Mouse (Mus musculus): Measurements from ENCODE around the gene Dnaja1. TPM values are rescaled to one million over a fixed set of nuclear protein-coding genes. Genes with fewer than 3 reads are reported as not detected.
A peak's percentile ranks its signal among the peaks of the same experiment; 100 is the strongest.

Gene Dnaja1
- polyA plus RNA-seq (2021) = 162 TPM

DNA sequence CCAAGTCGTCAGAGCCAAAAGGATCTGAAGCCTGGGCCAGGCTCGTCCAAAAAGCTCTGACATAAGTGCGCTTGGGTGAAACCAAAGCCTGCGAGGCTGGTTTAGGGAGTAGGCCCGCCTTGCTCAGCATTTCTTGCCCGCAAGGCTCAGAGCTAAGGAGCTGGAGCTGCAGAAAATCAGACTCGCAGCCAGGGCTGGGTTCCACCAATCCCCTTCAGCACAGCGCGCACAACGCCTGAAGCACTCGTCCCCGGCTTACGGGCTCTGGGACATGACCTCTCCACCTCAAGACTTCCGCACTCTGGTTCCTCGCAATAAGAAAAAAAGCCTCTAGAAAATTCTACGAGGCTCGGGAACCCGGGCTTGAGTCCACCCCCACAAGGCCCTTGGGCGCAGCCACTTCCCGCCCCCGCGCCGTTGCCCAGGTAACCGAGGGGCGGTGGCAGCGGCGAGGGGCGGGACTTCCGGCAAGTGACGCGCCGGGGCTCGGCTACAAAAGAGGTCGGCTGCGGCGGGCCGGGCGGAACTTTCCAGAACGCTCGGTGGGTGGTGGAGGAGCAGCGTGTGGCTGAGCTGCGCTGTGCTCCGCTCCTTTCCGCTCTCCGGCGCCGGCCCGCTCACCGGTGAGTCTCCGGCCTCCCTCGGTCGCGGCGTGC, at the start of gene Dnaja1:
Dnaja1 (plus strand) TSS at position 140 of the 656 bp plus-strand sequence.
- no peaks in the 10 kb centered on the region for H3K27me3 ChIP-seq
- ChIA-PET CTCF (interaction anchor here (0.7 to 2.0 kb wide), 4 partner anchors 12 to 41 kb away, joined by 4 to 8 read pairs (median 6); partner anchors contain the start of gene Aptx), POLR2A (interaction anchor here (0.6 to 2.5 kb wide), 3 partner anchors 9 to 449 kb away, joined by 3 to 10 read pairs (median 3); partner anchors contain the start of gene Aptx)
- in situ Hi-C loops (cut with MboI; ENCODE audit: low pct_unique_long_range_greater_than_20kb) = no loop called here
- no peak for TF ChIP-seq CTCF (IDR thresholded peaks at IDR 0.05)
- DNase-seq (ENCODE audit: low read depth, low spot score) (peak; percentile 71), ATAC-seq (peak; percentile 82)

DNA sequence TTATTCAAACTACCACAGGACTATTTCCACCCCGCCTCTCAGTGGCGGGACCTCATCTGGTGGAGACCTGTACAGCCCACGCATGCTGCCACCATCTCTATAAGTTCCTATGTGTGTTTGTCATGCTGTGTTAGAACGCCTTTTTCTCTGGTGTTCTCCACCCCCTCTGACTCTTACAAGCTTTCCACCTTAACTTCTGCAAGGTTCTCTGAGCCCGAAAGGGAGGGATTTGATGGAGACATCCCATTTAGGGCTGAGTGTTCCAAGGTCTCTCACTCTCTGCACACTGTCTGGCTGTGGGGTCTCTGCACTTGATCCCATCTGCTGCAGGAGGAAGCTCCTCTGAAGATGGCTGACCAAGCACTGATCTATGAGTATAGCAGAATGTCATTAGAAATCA, 48.4 kb upstream of the Dnaja1 start:
- in situ Hi-C loops (cut with MboI; ENCODE audit: low pct_unique_long_range_greater_than_20kb) = no loop called here
- POLR2A ChIA-PET = no interaction called here
- ATAC-seq (no peak), DNase-seq (ENCODE audit: low read depth, low spot score) (no peak)
- H3K27me3 ChIP-seq = no peaks in the 10 kb centered on the region
- TF ChIP-seq CTCF (IDR thresholded peaks at IDR 0.05) = no peak
- CTCF ChIA-PET = no interaction called here

DNA sequence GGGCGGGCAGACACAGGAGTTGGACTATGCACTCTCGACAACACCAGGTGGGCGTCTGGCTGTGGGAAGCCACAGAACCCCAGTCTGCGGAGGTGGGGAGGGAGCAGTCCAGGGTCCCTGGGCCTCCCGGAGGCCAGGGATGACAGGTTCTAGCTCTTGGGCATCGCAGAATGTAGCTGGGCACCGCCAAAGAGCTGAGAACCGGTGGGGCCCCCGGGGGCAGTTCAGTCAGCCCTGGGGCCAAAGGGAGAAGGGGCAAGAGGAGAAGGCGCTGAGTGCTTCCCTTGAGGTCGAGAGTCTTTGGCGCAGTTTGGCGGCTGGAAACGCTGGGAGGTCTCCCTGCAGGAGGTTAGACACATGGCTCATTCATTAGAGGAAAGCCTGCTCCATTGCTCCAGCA, 45.6 kb upstream of the Dnaja1 start:
- CTCF ChIA-PET = no interaction called here

DNA sequence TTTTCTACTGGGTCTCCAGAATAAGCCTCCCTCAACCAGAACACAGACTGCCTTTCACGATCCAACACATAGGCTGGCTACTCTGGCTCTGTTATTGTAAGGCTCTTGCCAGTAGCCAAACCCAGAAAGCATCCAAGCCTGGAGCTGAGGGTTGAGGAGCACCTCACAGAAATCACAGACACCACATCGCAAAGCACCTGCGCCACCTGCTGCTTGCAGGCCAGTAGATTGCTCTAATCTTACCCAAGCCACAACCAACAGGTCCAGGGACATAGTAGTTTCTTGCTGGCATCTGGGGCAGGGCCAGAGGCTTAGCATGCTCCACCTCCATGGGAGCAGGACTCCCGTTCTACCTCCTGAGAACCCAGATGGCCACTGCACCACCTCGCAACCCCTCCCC, 44.8 kb upstream of the Dnaja1 start:
- ChIA-PET POLR2A (no interaction called here), CTCF (no interaction called here)
- no peaks in the 10 kb centered on the region for H3K27me3 ChIP-seq
- TF ChIP-seq CTCF (IDR thresholded peaks at IDR 0.05) = peak; percentile 7
- in situ Hi-C loops (cut with MboI; ENCODE audit: low pct_unique_long_range_greater_than_20kb) = loop anchor here (5.0 kb wide), 2 partner anchors 45 to 385 kb away; no protein-coding TSS in a partner anchor
- DNase-seq (ENCODE audit: low read depth, low spot score) (no peak), ATAC-seq (no peak)

More for the DNA sequence above, 45.6 kb upstream of the Dnaja1 start:
- TF ChIP-seq CTCF (IDR thresholded peaks at IDR 0.05) = no peak
- POLR2A ChIA-PET = no interaction called here
- no peak for DNase-seq (ENCODE audit: low read depth, low spot score)
- ATAC-seq = no peak
- in situ Hi-C loops (cut with MboI; ENCODE audit: low pct_unique_long_range_greater_than_20kb) = loop anchor here (5.0 kb wide), 2 partner anchors 44 to 384 kb away; no protein-coding TSS in a partner anchor
- no peaks in the 10 kb centered on the region for H3K27me3 ChIP-seq

DNA sequence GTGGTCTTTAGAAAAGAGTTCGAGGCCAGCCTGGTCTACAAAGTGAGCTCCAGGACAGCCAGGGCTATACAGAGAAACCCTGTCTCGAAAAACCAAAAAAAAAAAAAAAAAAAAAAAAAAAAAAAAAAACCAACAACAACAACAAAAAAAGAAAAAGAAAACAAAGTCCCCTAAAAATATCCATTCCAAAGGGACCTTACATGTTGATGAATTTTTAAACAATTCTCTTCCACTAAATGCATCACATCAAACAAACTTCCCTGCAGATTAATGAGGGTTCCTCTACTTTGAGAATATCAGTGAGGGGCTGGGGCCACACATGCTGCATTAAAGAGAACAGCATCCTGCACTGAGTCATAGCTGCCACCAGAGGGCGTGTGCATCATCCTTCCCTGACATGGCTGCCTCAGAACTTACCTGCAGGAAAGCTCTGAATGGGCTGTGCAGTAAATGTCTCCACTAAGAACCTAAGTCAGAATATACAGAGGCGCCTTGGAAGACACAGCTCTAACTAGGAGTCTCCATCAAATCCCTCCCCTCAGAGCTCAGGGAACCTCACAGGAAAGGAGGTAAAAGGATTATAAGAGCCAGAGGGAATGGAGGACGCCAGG, 41.6 kb upstream of the Dnaja1 start:
- TF ChIP-seq CTCF (IDR thresholded peaks at IDR 0.05) = peak; percentile 78
- H3K27me3 ChIP-seq = no peaks in the 10 kb centered on the region
- ATAC-seq (peak; percentile 65), DNase-seq (ENCODE audit: low read depth, low spot score) (no peak)
- in situ Hi-C loops (cut with MboI; ENCODE audit: low pct_unique_long_range_greater_than_20kb) = loop anchor here (5.0 kb wide), 1 partner anchor 538 kb away; the partner anchor contains the start of gene Aco1
- POLR2A ChIA-PET = no interaction called here
- CTCF ChIA-PET = interaction anchor here (0.6 to 3.3 kb wide), 5 partner anchors 9 to 379 kb away, joined by 4 to 19 read pairs (median 8); partner anchors contain the start of gene Dnaja1

DNA sequence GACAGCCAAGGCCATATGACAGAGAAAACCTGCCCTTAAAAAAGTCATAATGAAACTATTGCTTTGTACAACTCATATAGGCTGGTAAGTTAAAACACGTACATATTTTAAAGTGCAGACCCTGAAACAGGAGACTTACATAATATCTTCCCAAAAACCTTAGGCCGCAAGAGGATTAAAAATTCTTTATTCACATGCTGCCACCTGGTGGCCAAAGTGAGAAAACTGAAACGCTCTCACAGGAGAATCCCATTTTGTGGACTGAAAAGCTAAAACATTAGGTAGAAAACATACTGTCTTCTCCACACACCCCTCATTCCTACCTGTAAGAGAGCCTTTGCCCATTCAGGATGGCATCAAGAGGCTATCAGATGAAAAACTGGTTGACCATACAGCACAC, 40.0 kb upstream of the Dnaja1 start:
- in situ Hi-C loops (cut with MboI; ENCODE audit: low pct_unique_long_range_greater_than_20kb) = loop anchor here (5.0 kb wide), 1 partner anchor 540 kb away; the partner anchor contains the start of gene Aco1
- CTCF ChIA-PET = interaction anchor here (0.7 to 3.3 kb wide), 6 partner anchors 11 to 380 kb away, joined by 3 to 19 read pairs (median 6); partner anchors contain the start of gene Dnaja1
- ATAC-seq = no peak
- H3K27me3 ChIP-seq = no peaks in the 10 kb centered on the region
- no peak for DNase-seq (ENCODE audit: low read depth, low spot score)
- peak; percentile 25 for TF ChIP-seq CTCF (IDR thresholded peaks at IDR 0.05)
- POLR2A ChIA-PET = no interaction called here

DNA sequence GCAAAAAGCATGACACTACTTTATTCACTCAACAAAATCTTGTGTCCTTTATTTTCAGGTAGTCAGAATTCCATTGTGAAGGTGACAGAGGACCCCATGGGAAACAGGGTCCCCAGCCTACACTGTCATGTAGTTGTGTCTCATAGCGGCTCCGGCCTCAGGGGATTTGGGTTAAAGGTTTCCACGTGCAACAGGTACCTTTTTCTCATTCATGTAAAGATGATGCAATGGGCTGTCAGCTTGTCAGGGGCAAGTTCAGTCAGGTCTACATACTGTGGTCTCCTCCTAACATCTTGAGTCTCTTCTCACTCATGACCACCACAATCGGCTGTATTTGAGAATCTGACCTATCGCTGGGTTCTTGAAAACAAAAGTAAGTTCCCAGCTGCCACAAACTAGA, 39.6 kb upstream of the Dnaja1 start:
- POLR2A ChIA-PET = no interaction called here
- CTCF ChIA-PET = interaction anchor here (0.7 to 3.3 kb wide), 5 partner anchors 10 to 381 kb away, joined by 3 to 19 read pairs (median 8); partner anchors contain the start of gene Dnaja1
- ATAC-seq = no peak

DNA sequence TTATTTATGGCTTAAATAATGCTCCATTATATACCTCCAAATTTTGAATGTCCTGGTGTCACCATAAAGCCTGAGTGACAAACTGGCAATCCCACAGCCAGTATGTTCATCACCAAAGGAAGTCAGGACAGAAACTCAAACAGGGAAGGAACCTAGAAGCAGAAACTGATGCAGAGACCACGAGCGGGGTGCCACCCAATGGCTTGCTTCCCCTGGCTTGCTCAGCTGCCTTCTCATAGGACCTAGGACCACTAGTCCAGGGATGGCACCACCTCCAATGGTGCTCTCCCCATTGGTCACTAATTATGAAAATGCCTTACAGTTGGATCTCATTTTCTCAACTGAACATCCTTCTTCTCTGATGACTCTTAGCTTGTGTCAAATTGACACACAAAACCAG, 38.6 kb upstream of the Dnaja1 start:
- in situ Hi-C loops (cut with MboI; ENCODE audit: low pct_unique_long_range_greater_than_20kb) = loop anchor here (5.0 kb wide), 1 partner anchor 541 kb away; the partner anchor contains the start of gene Aco1
- ChIA-PET CTCF (interaction anchor here (3.3 kb wide), 1 partner anchor 382 kb away, joined by 19 read pairs; no protein-coding TSS in a partner anchor), POLR2A (no interaction called here)
- TF ChIP-seq CTCF (IDR thresholded peaks at IDR 0.05) = no peak
- ATAC-seq = no peak
- no peaks in the 10 kb centered on the region for H3K27me3 ChIP-seq
- DNase-seq (ENCODE audit: low read depth, low spot score) = no peak

More for the DNA sequence above, 39.6 kb upstream of the Dnaja1 start:
- no peak for DNase-seq (ENCODE audit: low read depth, low spot score)
- in situ Hi-C loops (cut with MboI; ENCODE audit: low pct_unique_long_range_greater_than_20kb) = loop anchor here (5.0 kb wide), 1 partner anchor 540 kb away; the partner anchor contains the start of gene Aco1
- H3K27me3 ChIP-seq = no peaks in the 10 kb centered on the region
- TF ChIP-seq CTCF (IDR thresholded peaks at IDR 0.05) = no peak

DNA sequence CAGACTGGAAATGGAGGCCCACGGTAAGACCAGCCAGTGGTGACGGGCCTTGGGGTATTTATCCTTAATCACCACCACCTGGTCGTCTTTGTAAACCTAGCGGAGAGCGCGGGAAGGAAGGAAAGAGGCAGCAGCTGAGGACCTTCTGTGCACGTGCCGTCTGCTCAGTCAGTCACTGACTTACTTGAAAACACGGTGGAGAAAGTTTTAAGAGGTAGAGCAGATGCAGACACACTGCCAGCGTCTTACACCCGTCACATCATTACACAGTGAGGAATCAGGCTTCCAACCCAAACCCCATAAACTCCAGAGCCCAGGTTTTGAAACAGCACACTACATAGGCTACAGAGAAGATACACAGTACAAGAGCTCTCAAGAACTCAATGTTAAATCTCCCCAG, 30.9 kb upstream of the Dnaja1 start:
- no peak for DNase-seq (ENCODE audit: low read depth, low spot score)
- POLR2A ChIA-PET = no interaction called here

DNA sequence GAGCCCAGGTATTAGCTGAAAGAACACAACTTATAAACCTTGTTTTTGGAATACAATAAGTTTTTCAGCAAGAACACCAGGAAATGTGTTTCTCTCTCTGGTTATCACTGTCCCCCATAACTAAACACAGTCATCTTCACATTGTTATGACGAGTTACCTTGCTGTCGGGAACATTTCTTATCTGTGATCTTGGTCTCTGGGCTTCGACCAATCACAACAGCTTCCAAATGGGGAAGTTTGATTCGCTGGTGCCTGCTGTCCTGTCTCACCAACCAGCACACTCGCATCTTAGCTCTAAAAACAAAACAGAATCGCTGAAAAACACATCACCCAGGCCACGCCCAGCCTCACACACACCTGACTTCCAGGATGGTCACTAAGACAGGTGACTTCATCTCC, 24.9 kb upstream of the Dnaja1 start:
- H3K27me3 ChIP-seq = no peaks in the 10 kb centered on the region
- ChIA-PET POLR2A (no interaction called here), CTCF (no interaction called here)
- in situ Hi-C loops (cut with MboI; ENCODE audit: low pct_unique_long_range_greater_than_20kb) = no loop called here
- no peak for TF ChIP-seq CTCF (IDR thresholded peaks at IDR 0.05)
- no peak for DNase-seq (ENCODE audit: low read depth, low spot score)
- ATAC-seq = no peak

More for the DNA sequence above, 30.9 kb upstream of the Dnaja1 start:
- H3K27me3 ChIP-seq = no peaks in the 10 kb centered on the region
- ATAC-seq = no peak
- in situ Hi-C loops (cut with MboI; ENCODE audit: low pct_unique_long_range_greater_than_20kb) = no loop called here
- TF ChIP-seq CTCF (IDR thresholded peaks at IDR 0.05) = no peak
- CTCF ChIA-PET = interaction anchor here (3.1 kb wide), 1 partner anchor 9 kb away, joined by 15 read pairs; no protein-coding TSS in a partner anchor

DNA sequence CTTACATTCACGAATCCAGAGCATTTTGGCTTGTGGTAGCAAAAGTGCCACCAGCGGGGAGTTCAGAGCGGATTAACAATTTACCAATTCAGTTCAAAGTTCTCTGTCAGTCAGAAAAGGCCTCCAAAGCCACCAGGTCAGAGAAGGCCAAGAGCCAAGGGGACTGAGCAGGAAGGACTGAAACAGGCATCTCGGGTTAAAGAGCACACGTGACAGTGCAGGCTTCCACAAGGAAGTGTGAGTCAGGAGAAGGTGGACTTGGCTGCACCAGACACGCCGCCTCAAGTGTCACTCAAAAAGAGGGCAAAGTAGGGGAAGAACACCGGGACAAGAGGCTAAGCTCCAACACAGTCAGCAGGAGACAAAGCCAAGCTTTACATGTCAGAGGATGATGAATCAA, 21.7 kb upstream of the Dnaja1 start:
- CTCF ChIA-PET = no interaction called here
- no peak for DNase-seq (ENCODE audit: low read depth, low spot score)
- no peaks in the 10 kb centered on the region for H3K27me3 ChIP-seq
- no peak for ATAC-seq
- POLR2A ChIA-PET = no interaction called here
- no peak for TF ChIP-seq CTCF (IDR thresholded peaks at IDR 0.05)
- in situ Hi-C loops (cut with MboI; ENCODE audit: low pct_unique_long_range_greater_than_20kb) = no loop called here

Data from Patski (cell line).